15 mouse cellular contexts compared by ENCODE assay signal in the genomic region with DNA sequence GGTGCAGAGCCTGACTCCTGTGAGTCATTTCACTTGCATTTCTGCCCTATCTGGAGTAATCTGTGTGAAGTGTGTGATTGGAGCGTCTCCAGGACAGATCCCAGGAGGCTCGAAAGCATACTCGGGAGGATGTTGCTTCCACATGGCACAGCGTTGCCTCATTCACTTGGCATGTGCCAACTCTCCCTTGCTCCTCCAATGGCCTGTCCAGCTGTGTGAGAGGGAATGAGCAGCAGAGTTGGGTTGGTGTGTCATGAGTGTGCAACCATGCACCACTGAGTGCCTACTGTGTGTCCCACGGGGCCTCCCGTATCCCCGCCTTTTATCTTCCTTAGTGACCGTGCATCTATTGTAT. TPM values are rescaled to one million over a fixed set of nuclear protein-coding genes. Genes with fewer than 3 reads are reported as not detected.
DNase-seq lines count a peak whose midpoint lies in the region; ATAC-seq and TF ChIP-seq lines count a peak whose summit lies in the region.
"Had no signal": no experiment of that assay in that cellular context is flagged by ENCODE, and none has a peak within 500 bp of the region (broad histone marks: within the 10 kb centered on the region; RNA-seq: fewer than 3 reads in every experiment).

No protein-coding gene starts in this region.

- H3K9me3 ChIP-seq in kidney, embryonic 16.5 days (ENCODE audit: low read length): no peaks in the 10 kb centered on the region
- H3K9me3 ChIP-seq: forebrain, embryonic 10.5 days; midbrain, embryonic 10.5 days had no signal

- 93% methylated on average over 8 of the region's 8 CpGs for WGBS in kidney, embryonic 16.5 days

- H3K36me3 ChIP-seq in kidney, embryonic 16.5 days (ENCODE audit: insufficient read depth, low read length): no peaks in the 10 kb centered on the region
- H3K36me3 ChIP-seq: forebrain, embryonic 10.5 days; midbrain, embryonic 10.5 days had no signal

- TF ChIP-seq CTCF in left cerebral cortex, adult 2 months (IDR thresholded peaks at IDR 0.05): no peak
- TF ChIP-seq CTCF in Patski (IDR thresholded peaks at IDR 0.05): no peak

- peak overlapping the region; percentile 38; the same call in 1 of the 2 replicates for H3K27ac ChIP-seq in left cerebral cortex, adult 2 months
- no peak overlapping the region for H3K27ac ChIP-seq in kidney, embryonic 16.5 days (ENCODE audit: low read length)
- H3K27ac ChIP-seq: forebrain, embryonic 10.5 days; hindbrain, postnatal 0 days; midbrain, embryonic 10.5 days had no signal

- intact Hi-C loops in left cerebral cortex, adult 2 months (cut with DNase I): no loop called here
- intact Hi-C loops in left cerebral cortex, postnatal 4 days (cut with DNase I): no loop called here

- no peak overlapping the region for H3K9ac ChIP-seq in kidney, embryonic 16.5 days (replicated peaks; ENCODE audit: low read length)

- CTCF ChIA-PET in Patski (lab: Charles Lee): no interaction called here

- H3K4me3 ChIP-seq in left cerebral cortex, adult 2 months: no peak overlapping the region
- H3K4me3 ChIP-seq in kidney, embryonic 16.5 days (ENCODE audit: low read length): no peak overlapping the region
- H3K4me3 ChIP-seq: forebrain, embryonic 10.5 days; midbrain, embryonic 10.5 days had no signal

- no peak for DNase-seq in left cerebral cortex, adult 2 months (ENCODE audit: extremely low spot score in 1 of 2, low spot score in 2 of 2)
- DNase-seq in left cerebral cortex, postnatal 4 days: no peak
- no peak for DNase-seq in Patski (ENCODE audit: low read depth, low spot score)
- DNase-seq in adrenal gland, postnatal 25 days: peak; percentile 33
- no peak for DNase-seq in embryo, embryonic 11 days
- DNase-seq: cerebellum, postnatal 14 days; kidney, adult 2 months; kidney, postnatal 36 days; layer of hippocampus, postnatal 36 days; lung, postnatal 14 days had no signal

- ATAC-seq in Patski: peak; percentile 35
- 0 out of 2 replicates have a peak, but pooled peaks have one; percentile 4 for ATAC-seq in neutrophil, adult 5-6 weeks (ENCODE audit: extremely low read depth, insufficient number of reproducible peaks, low FRiP score, poor library complexity, severe bottlenecking)
- no peak for ATAC-seq in kidney, embryonic 16.5 days (ENCODE audit: low FRiP score, low TSS enrichment)
- ATAC-seq: hindbrain, postnatal 0 days had no signal

- peaks cover 3% of the 10 kb centered on the region; the same call in 1 of the 2 replicates for H3K4me1 ChIP-seq in kidney, embryonic 16.5 days (ENCODE audit: insufficient read depth, low read length)

- in situ Hi-C loops in Patski (cut with MboI; ENCODE audit: low pct_unique_long_range_greater_than_20kb): no loop called here

- POLR2A ChIA-PET in Patski (lab: Charles Lee): no interaction called here

- no peaks in the 10 kb centered on the region for H3K27me3 ChIP-seq in Patski
- H3K27me3 ChIP-seq in kidney, embryonic 16.5 days (ENCODE audit: insufficient read depth, low read length): no peaks in the 10 kb centered on the region

- no peak overlapping the region for H3K4me2 ChIP-seq in kidney, embryonic 16.5 days (replicated peaks; ENCODE audit: low read depth, low read length)

RNA-seq across cellular contexts. Expression of gene Xylt1, which starts 34.2 kb away (rescaled TPM):
- 10 to 100 TPM; 51.7 to 60.5 TPM for total RNA-seq in left cerebral cortex, adult 2 months (2021)
- 10 to 100 TPM; 53.5 to 56.6 TPM for total RNA-seq in left cerebral cortex, postnatal 4 days (2021)
- polyA plus RNA-seq in Patski (2021): 20.1 TPM
- 3.7 and 5.5 TPM in 2 replicates for total RNA-seq in adrenal gland, postnatal 25 days (2021)
- 118 and 138 TPM in 2 replicates for total RNA-seq in neutrophil, adult 5-6 weeks (2017)
- polyA plus RNA-seq in kidney, embryonic 16.5 days (2015; fragmentation: Nextera tagmentation; extraction: Ambion mirVana): 1.6 and 1.8 TPM in 2 replicates
